Mouse (Mus musculus): ENCODE data around the gene Snrpc. TPM values are rescaled to one million over a fixed set of nuclear protein-coding genes. Genes with fewer than 3 reads are reported as not detected.

The Snrpc gene
- polyA plus RNA-seq, 1 experiment, result 49.4 TPM

GRCm38 (mm10) chr17:27821407-27822338, 16.3 kb upstream of the Snrpc start:
- no peak for TF ChIP-seq POLR2A (IDR thresholded peaks at IDR 0.05; ENCODE audit: borderline replicate concordance, control insufficient read depth, low read depth, low read length)
- TF ChIP-seq CTCF (IDR thresholded peaks at IDR 0.05; ENCODE audit: control insufficient read depth, insufficient read depth, low read length), result no peak
- H3K4me1 ChIP-seq (ENCODE audit: control insufficient read depth, insufficient read depth, low read length), result peaks cover 2% of the 10 kb centered on the region; the same call in 1 of the 2 replicates
- peak overlapping the region; percentile 95 for H3K27ac ChIP-seq (ENCODE audit: control insufficient read depth, insufficient read depth, low read depth, low read length, poor library complexity)
- 47% methylated on average over 9 of the region's 9 CpGs for WGBS
- no peak overlapping the region for H3K4me3 ChIP-seq (replicated peaks; ENCODE audit: control insufficient read depth, low read depth, low read length)

GRCm38 (mm10) chr17:27823142-27823905, 14.6 kb upstream of the Snrpc start:
- 86% methylated on average over 9 of the region's 9 CpGs for WGBS
- no peak for TF ChIP-seq POLR2A (IDR thresholded peaks at IDR 0.05; ENCODE audit: borderline replicate concordance, control insufficient read depth, low read depth, low read length)
- TF ChIP-seq CTCF (IDR thresholded peaks at IDR 0.05; ENCODE audit: control insufficient read depth, insufficient read depth, low read length), result no peak
- Histone ChIP-seq H3K27ac (ENCODE audit: control insufficient read depth, insufficient read depth, low read depth, low read length, poor library complexity) (no peak overlapping the region), H3K4me1 (ENCODE audit: control insufficient read depth, insufficient read depth, low read length) (peaks cover 4% of the 10 kb centered on the region; the same call in 1 of the 2 replicates), H3K4me3 (replicated peaks; ENCODE audit: control insufficient read depth, low read depth, low read length) (no peak overlapping the region)

- TF ChIP-seq POLR2A (IDR thresholded peaks at IDR 0.05; ENCODE audit: borderline replicate concordance, control insufficient read depth, low read depth, low read length), result no peak
- TF ChIP-seq CTCF (IDR thresholded peaks at IDR 0.05; ENCODE audit: control insufficient read depth, insufficient read depth, low read length), result no peak
- 0% methylated on average over 1 of the region's 1 CpGs for WGBS
- H3K27ac ChIP-seq (ENCODE audit: control insufficient read depth, insufficient read depth, low read depth, low read length, poor library complexity), result peak overlapping the region; percentile 88
- H3K4me3 ChIP-seq (replicated peaks; ENCODE audit: control insufficient read depth, low read depth, low read length), result peak overlapping the region; percentile 48
- peaks cover 2% of the 10 kb centered on the region; the same call in 1 of the 2 replicates for H3K4me1 ChIP-seq (ENCODE audit: control insufficient read depth, insufficient read depth, low read length)
Measured at GRCm38 (mm10) chr17:27824941-27825340, 13.0 kb upstream of the Snrpc start.

GRCm38 (mm10) chr17:27825539-27825938, 12.4 kb upstream of the Snrpc start:
- H3K27ac ChIP-seq (ENCODE audit: control insufficient read depth, insufficient read depth, low read depth, low read length, poor library complexity), result peak overlapping the region; percentile 88
- H3K4me3 ChIP-seq (replicated peaks; ENCODE audit: control insufficient read depth, low read depth, low read length), result peak overlapping the region; percentile 48
- TF ChIP-seq CTCF (IDR thresholded peaks at IDR 0.05; ENCODE audit: control insufficient read depth, insufficient read depth, low read length) (no peak), POLR2A (IDR thresholded peaks at IDR 0.05; ENCODE audit: borderline replicate concordance, control insufficient read depth, low read depth, low read length) (no peak)
- 1% methylated on average over 3 of the region's 3 CpGs for WGBS
- peaks cover 2% of the 10 kb centered on the region; the same call in 1 of the 2 replicates for H3K4me1 ChIP-seq (ENCODE audit: control insufficient read depth, insufficient read depth, low read length)

- 2% methylated on average over 22 of the region's 22 CpGs for WGBS
- H3K4me3 ChIP-seq (replicated peaks; ENCODE audit: control insufficient read depth, low read depth, low read length), result peak overlapping the region; percentile 58
Measured at GRCm38 (mm10) chr17:27825984-27826905, 11.7 kb upstream of the Snrpc start.

GRCm38 (mm10) chr17:27826908-27827383, 11.0 kb upstream of the Snrpc start:
- H3K4me1 ChIP-seq (ENCODE audit: control insufficient read depth, insufficient read depth, low read length), result peaks cover 2% of the 10 kb centered on the region; the same call in 1 of the 2 replicates
- peak overlapping the region; percentile 57 for H3K4me3 ChIP-seq (replicated peaks; ENCODE audit: control insufficient read depth, low read depth, low read length)
- H3K27ac ChIP-seq (ENCODE audit: control insufficient read depth, insufficient read depth, low read depth, low read length, poor library complexity), result peak overlapping the region; percentile 85
- no peak for TF ChIP-seq CTCF (IDR thresholded peaks at IDR 0.05; ENCODE audit: control insufficient read depth, insufficient read depth, low read length)
- TF ChIP-seq POLR2A (IDR thresholded peaks at IDR 0.05; ENCODE audit: borderline replicate concordance, control insufficient read depth, low read depth, low read length), result no peak
- 2% methylated on average over 9 of the region's 9 CpGs for WGBS

More at GRCm38 (mm10) chr17:27825984-27826905, 11.7 kb upstream of the Snrpc start:
- Histone ChIP-seq H3K27ac (ENCODE audit: control insufficient read depth, insufficient read depth, low read depth, low read length, poor library complexity) (peak overlapping the region; percentile 88), H3K4me1 (ENCODE audit: control insufficient read depth, insufficient read depth, low read length) (peaks cover 2% of the 10 kb centered on the region; the same call in 1 of the 2 replicates)
- TF ChIP-seq CTCF (IDR thresholded peaks at IDR 0.05; ENCODE audit: control insufficient read depth, insufficient read depth, low read length) (no peak), POLR2A (IDR thresholded peaks at IDR 0.05; ENCODE audit: borderline replicate concordance, control insufficient read depth, low read depth, low read length) (peak; percentile 41; the same call in 1 of the 2 replicates)

GRCm38 (mm10) chr17:27827511-27827910, 10.4 kb upstream of the Snrpc start:
- no peak overlapping the region for H3K27ac ChIP-seq (ENCODE audit: control insufficient read depth, insufficient read depth, low read depth, low read length, poor library complexity)
- H3K4me3 ChIP-seq (replicated peaks; ENCODE audit: control insufficient read depth, low read depth, low read length), result no peak overlapping the region
- TF ChIP-seq CTCF (IDR thresholded peaks at IDR 0.05; ENCODE audit: control insufficient read depth, insufficient read depth, low read length) (no peak), POLR2A (IDR thresholded peaks at IDR 0.05; ENCODE audit: borderline replicate concordance, control insufficient read depth, low read depth, low read length) (no peak)
- WGBS, result 60% methylated on average over 6 of the region's 6 CpGs
- peaks cover 2% of the 10 kb centered on the region; the same call in 1 of the 2 replicates for H3K4me1 ChIP-seq (ENCODE audit: control insufficient read depth, insufficient read depth, low read length)
